Mouse (Mus musculus) thymus, postnatal 25 days (tissue): ENCODE measurements around the gene Stk19.

ENCODE experiments used
- DNase-seq: peaks from one replicate; pipeline ENCODE4 v3.0.0; 2022

The Stk19 gene

DNA sequence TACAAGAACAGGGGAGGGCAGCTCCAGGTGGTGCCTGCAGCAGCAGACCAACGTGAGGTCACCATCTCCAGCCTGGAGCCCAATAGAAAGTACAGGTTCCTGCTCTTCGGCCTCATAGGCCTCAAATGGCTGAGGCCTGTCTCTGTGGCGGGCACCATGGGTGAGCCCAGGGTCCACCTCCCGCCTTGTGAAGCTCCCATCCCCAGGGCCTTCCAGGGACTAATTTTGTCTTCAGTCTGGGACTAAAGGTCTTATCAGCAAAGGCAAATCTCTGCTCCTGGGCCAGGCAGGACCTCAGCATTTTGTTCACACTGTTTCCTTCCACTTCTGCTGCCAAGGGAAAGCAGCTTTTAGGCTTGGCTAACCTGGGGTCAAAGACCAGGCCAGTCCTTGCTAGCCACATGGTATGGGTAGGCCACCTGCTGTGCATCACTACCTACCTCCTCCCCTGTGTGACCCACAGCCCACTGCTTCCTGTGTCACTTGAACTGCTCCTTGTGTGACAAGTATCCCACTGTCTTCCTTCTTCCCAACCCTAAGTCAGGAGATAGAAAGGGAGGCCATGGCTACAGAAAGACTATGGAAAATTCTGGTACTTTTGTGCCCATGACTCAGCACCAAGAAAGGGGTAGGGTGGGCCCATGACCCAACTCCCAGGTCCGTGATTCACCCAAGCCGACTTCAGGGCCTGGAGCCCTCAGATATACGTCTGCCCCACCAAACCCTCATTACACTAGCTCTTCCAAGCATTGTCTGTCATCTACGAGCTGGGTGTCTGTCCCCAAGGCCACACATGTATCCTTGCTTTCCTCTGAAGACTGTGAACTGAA is 40.2 kb downstream of the Stk19 start:
- no peak for DNase-seq

DNA sequence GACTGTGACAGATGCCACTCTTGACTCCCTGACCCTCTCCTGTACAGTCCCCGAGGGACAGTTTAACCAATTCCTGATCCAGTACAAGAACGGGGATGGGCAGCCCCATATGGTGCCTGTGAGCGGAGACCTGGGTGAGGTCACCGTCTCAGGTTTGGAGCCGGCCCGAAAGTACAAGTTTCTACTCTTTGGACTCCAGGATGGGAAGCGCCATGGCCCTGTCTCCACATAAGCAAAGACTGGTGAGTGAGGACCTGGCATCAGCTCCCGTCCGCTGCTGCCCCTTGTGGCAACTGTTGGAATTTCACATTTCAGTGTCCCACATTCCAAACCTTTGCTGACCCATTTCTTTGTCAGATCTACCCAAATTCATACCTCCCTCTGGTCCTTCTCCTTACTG is 41.1 kb downstream of the Stk19 start:
- DNase-seq: peak; percentile 30

DNA sequence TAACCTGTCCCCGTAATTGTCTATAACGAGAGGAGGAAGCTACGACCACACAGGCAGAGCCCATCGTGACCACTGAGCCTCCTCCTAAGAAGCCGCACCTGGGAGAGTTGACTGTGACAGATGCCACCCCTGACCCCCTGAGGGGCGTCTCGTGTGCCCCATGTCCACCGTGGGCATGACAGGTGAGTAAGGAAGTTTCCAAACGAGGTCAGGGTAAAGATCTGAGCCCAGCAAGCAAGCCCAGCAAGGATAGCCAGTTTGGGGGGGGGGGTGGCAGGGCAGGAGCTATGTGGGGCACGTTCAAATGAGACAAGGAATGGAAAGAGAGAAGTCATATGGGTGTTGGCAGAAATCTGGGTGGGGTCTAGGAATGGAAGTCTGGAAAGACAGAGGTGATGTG is 41.7 kb downstream of the Stk19 start:
- no peak for DNase-seq

DNA sequence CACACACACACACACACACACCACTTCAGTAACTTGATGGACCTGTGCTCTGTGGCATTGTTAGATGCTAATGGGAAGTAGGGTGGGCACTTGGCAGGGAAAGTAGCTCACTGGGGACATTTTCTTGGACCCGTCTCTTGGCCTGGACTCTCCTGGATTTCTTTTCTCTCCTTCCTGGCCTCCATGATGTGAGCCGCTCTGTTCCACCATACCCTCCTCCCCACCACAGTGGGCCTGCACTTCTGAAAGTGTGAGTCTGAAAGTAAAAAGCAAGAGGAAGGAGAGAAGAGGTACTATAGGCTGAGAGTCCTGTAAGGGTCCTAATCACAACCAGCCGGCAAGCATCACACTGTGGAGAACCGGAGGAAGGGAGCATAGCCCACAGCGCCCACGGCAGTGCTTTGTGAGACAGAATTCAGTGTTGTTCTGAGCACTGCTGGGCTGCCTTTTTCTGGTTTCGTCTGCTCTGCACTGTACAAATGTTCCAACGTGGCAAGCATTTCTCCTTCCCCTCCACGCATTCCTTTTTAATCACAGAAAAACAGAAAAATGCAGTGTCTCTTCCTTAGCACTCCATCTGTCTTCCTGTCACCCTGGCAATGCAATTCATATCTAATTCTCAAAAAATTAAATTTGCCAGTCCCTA is 58.9 kb downstream of the Stk19 start:
- DNase-seq: no peak
